8 mouse cellular contexts compared by ENCODE assay signal in the genomic region with DNA sequence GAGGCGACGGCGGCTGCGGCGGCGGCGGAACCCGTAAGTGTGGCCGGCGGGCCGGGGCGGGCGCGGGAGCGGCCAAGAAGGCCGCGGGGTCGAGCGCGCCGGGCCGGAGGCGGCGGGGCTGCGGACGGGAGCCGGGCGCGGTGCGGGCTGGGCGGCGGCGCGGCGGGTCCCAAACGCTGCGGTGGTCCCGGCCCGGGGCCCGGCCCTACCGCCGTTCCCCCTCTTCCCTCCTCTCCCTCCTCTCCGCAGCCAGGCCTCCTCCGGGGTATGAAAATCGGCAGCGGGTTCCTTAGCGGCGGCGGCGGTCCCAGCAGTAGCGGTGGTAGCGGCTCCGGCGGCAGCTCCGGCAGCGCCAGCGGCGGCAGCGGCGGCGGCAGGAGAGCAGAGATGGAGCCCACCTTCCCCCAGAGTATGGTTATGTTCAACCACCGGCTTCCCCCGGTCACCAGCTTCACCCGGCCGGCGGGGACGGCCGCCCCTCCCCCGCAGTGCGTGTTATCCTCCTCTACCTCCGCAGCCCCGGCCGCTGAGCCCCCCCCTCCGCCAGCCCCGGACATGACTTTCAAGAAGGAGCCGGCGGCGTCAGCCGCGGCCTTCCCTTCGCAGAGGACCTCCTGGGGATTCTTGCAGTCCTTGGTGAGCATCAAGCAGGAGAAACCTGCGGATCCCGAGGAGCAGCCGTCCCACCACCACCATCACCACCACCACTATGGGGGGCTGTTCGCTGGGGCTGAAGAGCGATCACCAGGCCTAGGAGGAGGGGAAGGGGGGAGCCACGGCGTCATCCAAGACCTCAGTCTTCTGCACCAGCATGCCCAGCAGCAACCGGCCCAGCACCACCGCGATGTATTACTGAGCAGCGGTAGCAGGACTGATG. TPM values are rescaled to one million over a fixed set of nuclear protein-coding genes. Genes with fewer than 3 reads are reported as not detected.
DNase-seq lines count a peak whose midpoint lies in the region; ATAC-seq lines count a peak whose summit lies in the region.

No protein-coding gene starts in this region.

- peak overlapping the region; percentile 98 for H3K4me3 ChIP-seq in embryonic facial prominence, embryonic 10.5 days
- H3K4me3 ChIP-seq in limb, embryonic 13.5 days, result peak overlapping the region; percentile 81
- peak overlapping the region; percentile 93 for H3K4me3 ChIP-seq in midbrain, embryonic 13.5 days (replicated peaks)

- peak overlapping the region; percentile 98 for H3K27ac ChIP-seq in embryonic facial prominence, embryonic 10.5 days (replicated peaks)
- H3K27ac ChIP-seq in limb, embryonic 13.5 days, result peak overlapping the region; percentile 90
- H3K27ac ChIP-seq in midbrain, embryonic 13.5 days, result peak overlapping the region; percentile 97

- peaks cover 44% of the 10 kb centered on the region for H3K4me1 ChIP-seq in embryonic facial prominence, embryonic 10.5 days
- H3K4me1 ChIP-seq in limb, embryonic 13.5 days, result peaks cover 28% of the 10 kb centered on the region
- H3K4me1 ChIP-seq in midbrain, embryonic 13.5 days (replicated peaks), result peaks cover 40% of the 10 kb centered on the region

- peak; percentile 7 for DNase-seq in ovary, adult 18-20 months (ENCODE audit: low spot score)
- DNase-seq in ovary, postnatal 14 days (ENCODE audit: low spot score), result no peak
- DNase-seq in embryonic facial prominence, embryonic 10.5 days (ENCODE audit: low spot score), result peak; percentile 69
- peak; percentile 34 for DNase-seq in kidney, adult 11 months
- DNase-seq in splenic B cell, adult 2 months (ENCODE audit: low read depth, low spot score), result peak; percentile 48

- peak; percentile 15 for ATAC-seq in granulocyte monocyte progenitor cell, adult 5-6 weeks (replicated peaks; ENCODE audit: poor library complexity, severe bottlenecking)
- ATAC-seq in limb, embryonic 13.5 days (ENCODE audit: low FRiP score, low read depth), result peak; percentile 66
- peak; percentile 84 for ATAC-seq in midbrain, embryonic 13.5 days

- peak overlapping the region; percentile 92 for H3K9ac ChIP-seq in limb, embryonic 13.5 days
- H3K9ac ChIP-seq in midbrain, embryonic 13.5 days (replicated peaks), result peak overlapping the region; percentile 97

- H3K9me3 ChIP-seq in embryonic facial prominence, embryonic 10.5 days, result no peaks in the 10 kb centered on the region
- H3K9me3 ChIP-seq in limb, embryonic 13.5 days, result no peaks in the 10 kb centered on the region
- no peaks in the 10 kb centered on the region for H3K9me3 ChIP-seq in midbrain, embryonic 13.5 days

- no peaks in the 10 kb centered on the region for H3K27me3 ChIP-seq in embryonic facial prominence, embryonic 10.5 days (replicated peaks; ENCODE audit: low read depth, poor library complexity, severe bottlenecking)
- no peaks in the 10 kb centered on the region for H3K27me3 ChIP-seq in limb, embryonic 13.5 days
- H3K27me3 ChIP-seq in midbrain, embryonic 13.5 days, result no peaks in the 10 kb centered on the region
- no peaks in the 10 kb centered on the region for H3K27me3 ChIP-seq in splenic B cell, adult 2 months (ENCODE audit: control insufficient read depth, insufficient read depth, low read length, poor library complexity, severe bottlenecking)

- peaks cover 47% of the 10 kb centered on the region for H3K36me3 ChIP-seq in embryonic facial prominence, embryonic 10.5 days (replicated peaks)
- H3K36me3 ChIP-seq in limb, embryonic 13.5 days, result peaks cover 25% of the 10 kb centered on the region
- peaks cover 25% of the 10 kb centered on the region for H3K36me3 ChIP-seq in midbrain, embryonic 13.5 days
- no peaks in the 10 kb centered on the region for H3K36me3 ChIP-seq in splenic B cell, adult 2 months (ENCODE audit: control insufficient read depth, insufficient read depth, low read length, poor library complexity, severe bottlenecking)

- 2% methylated on average over 92 of the region's 92 CpGs for WGBS in embryonic facial prominence, embryonic 10.5 days
- 2% methylated on average over 69 of the region's 92 CpGs for WGBS in limb, embryonic 13.5 days
- 2% methylated on average over 50 of the region's 92 CpGs for WGBS in midbrain, embryonic 13.5 days

- peak overlapping the region; percentile 86 for H3K4me2 ChIP-seq in limb, embryonic 13.5 days (replicated peaks)
- peak overlapping the region; percentile 95 for H3K4me2 ChIP-seq in midbrain, embryonic 13.5 days (replicated peaks)

RNA-seq across cellular contexts. Expression of a gene that starts 0.6 kb away (rescaled TPM):
- 32.8 and 33.0 TPM in 2 replicates for polyA plus RNA-seq in embryonic facial prominence, embryonic 10.5 days (2016; fragmentation: Nextera tagmentation; extraction: Ambion mirVana)
- total RNA-seq in granulocyte monocyte progenitor cell, adult 5-6 weeks (2014; fragmentation: Nextera tagmentation), result 10.9 and 14.1 TPM in 2 replicates
- total RNA-seq in granulocyte monocyte progenitor cell, adult 5-6 weeks (2017), result 23.1 and 25.1 TPM in 2 replicates
- 26.2 and 27.3 TPM in 2 replicates for polyA plus RNA-seq in limb, embryonic 13.5 days (2015; fragmentation: Nextera tagmentation; extraction: Ambion mirVana)
- 29.2 and 30.2 TPM in 2 replicates for polyA plus RNA-seq in midbrain, embryonic 13.5 days (2015; fragmentation: Nextera tagmentation; extraction: Ambion mirVana)

Comparison
In these comparisons a context has a peak if more than half of its experiments do, and no peak if none do; other contexts are left out.
1. ATAC-seq: peak in every context shown above with its lines; median percentile 84 in midbrain, embryonic 13.5 days; 66 in limb, embryonic 13.5 days; 15 in granulocyte monocyte progenitor cell, adult 5-6 weeks.